Mouse (Mus musculus) liver, embryonic 15.5 days (tissue): ENCODE results near the gene Csnk2a1. TPM values are rescaled to one million over a fixed set of nuclear protein-coding genes. Genes with fewer than 3 reads are reported as not detected.
A peak's percentile ranks its signal among the peaks of the same experiment; 100 is the strongest.
"Not testable (repeated sequence)": the region's sequence is repeated elsewhere in the genome, so short reads cannot be mapped to it uniquely, and the experiment has no call there.

Experiments used
- ATAC-seq: fragments of 200-750 bp; cut with Nextera tagmentation; 2 replicates; pipeline ENCODE4 v1.8.0; 2017; ENCODE audit warnings: moderate number of reproducible peaks, mild to moderate bottlenecking, moderate library complexity; ENCODE audit not compliant: insufficient read depth
- H3K27ac ChIP-seq: fragments of 300-500 bp; sonication (generic); replicated peaks from 2 replicates; pipeline ENCODE4 v1.5.1; 2015; ENCODE audit warnings: mild to moderate bottlenecking, inconsistent platforms
- H3K27me3 ChIP-seq: fragments of 300-500 bp; sonication (generic); 2 replicates; pipeline ENCODE4 v1.6.1; 2015; ENCODE audit warnings: mild to moderate bottlenecking, inconsistent platforms
- H3K36me3 ChIP-seq: fragments of 300-500 bp; sonication (generic); replicated peaks from 2 replicates; pipeline ENCODE4 v1.6.1; 2015; ENCODE audit warnings: moderate library complexity, mild to moderate bottlenecking, inconsistent platforms
- H3K4me1 ChIP-seq: fragments of 300-500 bp; sonication (generic); replicated peaks from 2 replicates; pipeline ENCODE4 v1.6.1; 2015; ENCODE audit warnings: inconsistent platforms
- H3K4me2 ChIP-seq: fragments of 300-500 bp; sonication (generic); 2 replicates; pipeline ENCODE4 v1.6.1; 2015; ENCODE audit warnings: moderate library complexity, mild to moderate bottlenecking, inconsistent platforms
- H3K4me3 ChIP-seq: fragments of 300-500 bp; sonication (generic); replicated peaks from 2 replicates; pipeline ENCODE4 v1.5.1; 2015; ENCODE audit warnings: mild to moderate bottlenecking, inconsistent platforms
- H3K9ac ChIP-seq: fragments of 300-500 bp; sonication (generic); 2 replicates; pipeline ENCODE4 v1.6.1; 2015; ENCODE audit warnings: moderate library complexity, mild to moderate bottlenecking, inconsistent platforms
- H3K9me3 ChIP-seq: fragments of 300-500 bp; sonication (generic); replicated peaks from 2 replicates; pipeline ENCODE4 v1.6.1; 2016; ENCODE audit warnings: inconsistent platforms
- WGBS: fragments of 180-500 bp; shearing (Covaris S2); methylation state at CpG from one replicate; pipeline ENCODE4 v1.1.7; 2015; ENCODE audit warnings: mixed read lengths; ENCODE audit not compliant: insufficient replicate concordance; 5-methylcytosine and 5-hydroxymethylcytosine counted together
- polyA plus RNA-seq: library from polyadenylated mRNA; unstranded; fragments of >200 nt; fragmentation: Nextera tagmentation; extraction: Ambion mirVana; gene quantifications from 2 replicates; pipeline ENCODE4 v1.2.1, GENCODE M21; 2015

Gene Csnk2a1
- polyA plus RNA-seq, 1 experiment from 2014 or later = 34.8 TPM

DNA sequence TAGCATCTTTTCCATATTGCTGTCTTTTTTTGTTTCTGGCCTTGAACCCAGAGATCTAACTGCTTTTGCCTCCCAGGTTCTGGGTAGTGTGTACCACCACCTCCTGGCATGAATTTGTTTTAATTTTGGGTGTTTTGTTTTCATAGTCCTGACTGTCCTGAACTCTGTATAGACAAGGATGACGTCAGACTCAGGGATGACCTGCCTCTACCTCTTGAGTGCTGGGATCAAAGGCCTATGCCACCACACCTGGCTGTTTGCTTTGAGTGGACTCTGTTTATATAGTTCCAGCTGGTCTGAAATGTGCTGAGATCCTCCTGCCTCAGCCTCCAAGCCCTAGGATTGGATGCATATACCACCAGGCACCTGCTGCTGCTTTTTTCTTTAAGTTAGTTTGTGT is 11.3 kb downstream of the Csnk2a1 start:
- no peak for ATAC-seq
- 70% methylated on average over 1 of the region's 1 CpGs for WGBS
- Histone ChIP-seq H3K4me3 (no peak overlapping the region), H3K27ac (no peak overlapping the region), H3K9ac (no peak overlapping the region), H3K27me3 (no peaks in the 10 kb centered on the region), H3K36me3 (peaks cover 43% of the 10 kb centered on the region), H3K4me2 (no peak overlapping the region), H3K4me1 (peaks cover under 1% of the 10 kb centered on the region), H3K9me3 (no peaks in the 10 kb centered on the region)

DNA sequence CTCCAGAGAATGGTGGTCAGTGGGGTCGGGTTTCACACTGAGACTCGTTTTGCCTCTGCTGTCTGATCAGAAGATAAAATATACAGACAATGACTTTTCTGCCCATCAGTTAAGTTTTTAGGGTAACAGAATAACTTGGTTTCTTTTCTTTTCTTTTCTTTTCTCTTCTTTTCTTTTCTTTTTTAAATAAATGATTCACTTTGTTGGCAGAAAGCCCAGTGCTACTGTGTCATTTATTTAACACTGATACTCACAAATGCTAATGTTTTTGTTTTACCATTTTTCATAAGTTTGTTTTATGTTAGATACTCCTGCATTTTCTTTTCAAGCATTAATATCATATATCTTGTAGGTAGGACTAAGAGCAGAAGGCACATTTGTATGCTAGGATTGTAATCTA is 13.9 kb downstream of the Csnk2a1 start:
- no peaks in the 10 kb centered on the region for H3K9me3 ChIP-seq
- whole genome bisulfite sequencing = 44% methylated on average over 2 of the region's 2 CpGs
- ATAC-seq = no peak

DNA sequence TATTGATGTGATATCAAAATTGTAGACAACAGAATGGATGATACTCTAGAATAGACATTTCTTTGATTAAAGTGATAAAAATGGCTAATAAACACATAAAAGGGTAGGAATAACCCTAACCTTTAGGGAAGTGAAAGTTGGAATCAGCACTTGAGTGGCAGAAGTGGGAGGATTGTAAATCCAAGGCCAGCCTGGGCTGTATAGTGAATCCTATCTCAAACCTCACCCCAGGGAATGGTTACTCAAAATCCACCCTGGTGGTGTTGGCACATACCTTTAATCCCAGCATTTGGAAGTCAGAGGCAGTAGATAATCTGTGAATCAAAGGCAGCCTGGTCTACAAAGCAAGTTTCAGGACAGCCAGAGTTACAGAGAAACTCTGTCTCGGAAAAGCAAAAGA is 20.6 kb downstream of the Csnk2a1 start:
- Histone ChIP-seq H3K4me3 (no peak overlapping the region), H3K27me3 (no peaks in the 10 kb centered on the region), H3K9ac (no peak overlapping the region), H3K9me3 (no peaks in the 10 kb centered on the region), H3K4me1 (no peaks in the 10 kb centered on the region), H3K27ac (no peak overlapping the region), H3K36me3 (peaks cover 32% of the 10 kb centered on the region), H3K4me2 (no peak overlapping the region)
- ATAC-seq = no peak
- WGBS = 79% methylated on average over 1 of the region's 1 CpGs

More for the DNA sequence above, 13.9 kb downstream of the Csnk2a1 start:
- H3K4me3 ChIP-seq = no peak overlapping the region
- no peaks in the 10 kb centered on the region for H3K4me1 ChIP-seq
- H3K27ac ChIP-seq = no peak overlapping the region
- no peaks in the 10 kb centered on the region for H3K27me3 ChIP-seq
- H3K4me2 ChIP-seq = no peak overlapping the region
- no peak overlapping the region for H3K9ac ChIP-seq
- peaks cover 50% of the 10 kb centered on the region for H3K36me3 ChIP-seq

DNA sequence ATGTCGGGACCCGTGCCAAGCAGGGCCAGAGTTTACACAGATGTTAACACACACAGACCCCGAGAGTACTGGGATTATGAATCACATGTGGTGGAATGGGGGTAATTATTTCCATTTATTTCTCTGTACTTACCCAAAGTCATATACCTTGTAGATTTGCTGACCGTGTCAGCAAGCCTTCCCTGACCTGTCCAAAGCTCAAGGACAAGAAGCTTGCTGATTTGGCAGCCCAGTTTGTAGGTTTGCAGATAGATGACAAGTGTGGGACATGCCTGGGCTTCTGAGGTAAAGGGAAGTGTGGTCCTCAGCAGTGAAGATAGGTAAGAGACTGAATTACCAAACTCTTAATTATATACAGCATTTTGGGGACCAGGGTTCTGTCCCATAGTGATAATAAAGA is 23.9 kb downstream of the Csnk2a1 start:
- no peak for ATAC-seq
- 77% methylated on average over 4 of the region's 4 CpGs for WGBS

DNA sequence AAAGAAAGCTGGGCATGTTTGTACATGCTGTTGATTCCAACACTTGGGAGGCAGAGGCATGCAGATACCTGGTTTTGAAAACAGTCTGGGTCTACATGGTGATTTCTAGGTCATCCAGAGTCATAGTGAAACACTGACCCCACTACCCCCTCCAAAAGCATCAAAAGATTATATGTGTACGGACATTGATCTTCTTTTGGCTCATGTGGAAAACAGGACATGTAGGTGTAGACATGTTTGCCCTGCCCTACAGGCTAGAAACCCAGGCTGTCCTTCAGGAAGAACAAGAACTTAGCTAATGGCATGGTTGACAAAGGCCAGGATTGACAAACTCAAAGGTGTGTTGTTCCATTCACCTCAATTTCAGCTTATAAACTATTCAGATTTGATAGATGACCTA is 33.1 kb downstream of the Csnk2a1 start:
- no peak for ATAC-seq
- no peak overlapping the region for H3K27ac ChIP-seq
- peaks cover 79% of the 10 kb centered on the region for H3K36me3 ChIP-seq
- WGBS = 83% methylated on average over 1 of the region's 1 CpGs
- H3K4me3 ChIP-seq = no peak overlapping the region
- no peaks in the 10 kb centered on the region for H3K4me1 ChIP-seq
- H3K4me2 ChIP-seq = no peak overlapping the region
- no peak overlapping the region for H3K9ac ChIP-seq
- H3K9me3 ChIP-seq = no peaks in the 10 kb centered on the region
- no peaks in the 10 kb centered on the region for H3K27me3 ChIP-seq

More for the DNA sequence above, 23.9 kb downstream of the Csnk2a1 start:
- H3K4me2 ChIP-seq = no peak overlapping the region
- no peaks in the 10 kb centered on the region for H3K4me1 ChIP-seq
- H3K9ac ChIP-seq = no peak overlapping the region
- peaks cover 43% of the 10 kb centered on the region for H3K36me3 ChIP-seq
- H3K27me3 ChIP-seq = no peaks in the 10 kb centered on the region
- H3K9me3 ChIP-seq = no peaks in the 10 kb centered on the region
- H3K27ac ChIP-seq = no peak overlapping the region
- H3K4me3 ChIP-seq = no peak overlapping the region

DNA sequence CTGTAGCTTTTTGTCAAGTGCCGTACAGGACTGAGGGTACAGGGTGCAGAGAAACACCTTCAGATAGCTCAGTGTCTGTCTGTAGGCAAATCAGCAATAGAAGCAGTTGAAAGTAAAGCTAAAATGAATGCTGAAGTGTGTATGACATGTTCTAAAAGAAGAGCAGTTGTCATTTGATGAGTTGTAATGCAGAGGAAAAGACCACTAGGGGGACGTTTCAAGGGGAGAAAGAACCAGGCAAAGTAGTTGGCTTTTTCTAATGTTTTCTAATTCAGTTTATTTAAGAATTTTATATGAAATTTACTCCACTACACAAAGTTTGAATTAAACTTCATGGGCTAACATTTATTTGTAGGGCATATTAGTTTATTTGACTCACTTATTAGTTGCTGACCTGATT is 47.0 kb downstream of the Csnk2a1 start:
- 73% methylated on average over 2 of the region's 2 CpGs for WGBS
- no peak for ATAC-seq
- Histone ChIP-seq H3K36me3 (peaks cover 82% of the 10 kb centered on the region), H3K4me3 (no peak overlapping the region), H3K4me1 (no peaks in the 10 kb centered on the region), H3K4me2 (no peak overlapping the region), H3K9ac (no peak overlapping the region), H3K9me3 (no peaks in the 10 kb centered on the region), H3K27ac (no peak overlapping the region), H3K27me3 (no peaks in the 10 kb centered on the region)

DNA sequence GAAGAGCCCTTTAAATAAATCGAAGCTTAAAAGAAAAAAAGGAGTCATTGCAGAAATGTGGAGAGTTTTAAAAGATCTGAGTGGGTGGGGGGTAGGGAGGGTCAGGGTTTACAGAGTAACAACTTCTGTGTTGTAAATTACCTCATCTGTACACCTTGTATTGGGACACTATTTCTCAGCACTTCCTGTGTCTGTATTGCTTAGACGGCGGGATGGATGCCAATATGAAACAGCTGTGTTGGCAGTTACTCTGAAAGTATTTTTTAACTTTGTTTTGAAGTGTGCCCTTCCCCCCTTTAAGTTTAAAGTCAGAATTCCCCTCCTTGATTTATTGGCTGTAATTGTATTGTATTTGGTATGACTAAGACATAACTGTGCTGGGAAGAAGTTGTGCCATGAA is 54.8 kb downstream of the Csnk2a1 start:
- Histone ChIP-seq H3K4me2 (no peak overlapping the region), H3K27ac (no peak overlapping the region), H3K4me1 (no peaks in the 10 kb centered on the region), H3K9me3 (no peaks in the 10 kb centered on the region), H3K36me3 (peaks cover 77% of the 10 kb centered on the region), H3K4me3 (no peak overlapping the region), H3K9ac (no peak overlapping the region), H3K27me3 (no peaks in the 10 kb centered on the region)
- 83% methylated on average over 3 of the region's 3 CpGs for WGBS
- no peak for ATAC-seq

DNA sequence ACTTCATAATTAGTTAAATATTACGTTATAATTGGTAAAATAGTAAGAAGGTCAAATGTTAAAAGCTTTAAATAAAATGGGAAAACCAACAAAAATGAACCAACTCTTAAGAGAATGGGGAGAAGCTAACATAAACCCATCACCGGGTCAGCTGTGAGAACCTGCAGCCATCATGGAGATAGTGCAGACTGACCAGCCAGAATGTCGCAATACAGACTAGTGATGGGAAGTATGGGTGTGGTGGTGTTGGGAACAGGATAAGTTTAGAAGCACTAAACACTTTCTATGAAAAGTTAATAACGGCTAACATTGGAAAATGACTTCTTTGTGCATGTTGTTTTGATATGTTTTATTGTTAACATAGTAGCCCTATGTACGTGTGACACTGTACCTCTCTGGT is 60.9 kb downstream of the Csnk2a1 start:
- Histone ChIP-seq H3K4me2 (no peak overlapping the region), H3K4me3 (no peak overlapping the region), H3K4me1 (no peaks in the 10 kb centered on the region), H3K9me3 (no peaks in the 10 kb centered on the region), H3K9ac (no peak overlapping the region), H3K27me3 (no peaks in the 10 kb centered on the region), H3K36me3 (peaks cover 35% of the 10 kb centered on the region), H3K27ac (no peak overlapping the region)
- no peak for ATAC-seq
- 82% methylated on average over 5 of the region's 5 CpGs for WGBS

DNA sequence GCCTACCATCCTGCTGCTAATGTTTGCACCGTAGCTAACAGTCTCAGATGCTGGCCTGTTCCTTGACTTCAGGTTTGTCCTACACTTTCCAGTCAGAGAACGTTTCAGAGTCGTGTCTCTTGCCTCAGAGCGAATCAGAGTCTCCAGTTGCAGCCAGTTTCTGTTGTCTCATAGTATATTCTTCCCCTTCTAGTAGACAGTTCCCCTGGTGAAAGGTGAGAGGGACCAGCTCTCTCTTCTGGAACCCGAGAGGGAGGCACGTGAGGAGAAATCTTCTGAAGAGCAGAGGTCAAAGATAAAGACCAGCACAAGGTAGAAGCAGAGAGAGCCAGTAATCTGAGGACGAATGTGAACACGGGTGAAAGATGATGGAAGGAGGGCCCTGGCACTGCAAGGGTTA is 61.4 kb downstream of the Csnk2a1 start:
- no peak overlapping the region for H3K9ac ChIP-seq
- H3K9me3 ChIP-seq = no peaks in the 10 kb centered on the region
- no peak overlapping the region for H3K4me3 ChIP-seq
- H3K4me1 ChIP-seq = peaks cover 2% of the 10 kb centered on the region
- no peak overlapping the region for H3K4me2 ChIP-seq
- H3K27ac ChIP-seq = no peak overlapping the region
- H3K36me3 ChIP-seq = peaks cover 30% of the 10 kb centered on the region
- H3K27me3 ChIP-seq = no peaks in the 10 kb centered on the region
- ATAC-seq = no peak
- WGBS = 74% methylated on average over 8 of the region's 8 CpGs

DNA sequence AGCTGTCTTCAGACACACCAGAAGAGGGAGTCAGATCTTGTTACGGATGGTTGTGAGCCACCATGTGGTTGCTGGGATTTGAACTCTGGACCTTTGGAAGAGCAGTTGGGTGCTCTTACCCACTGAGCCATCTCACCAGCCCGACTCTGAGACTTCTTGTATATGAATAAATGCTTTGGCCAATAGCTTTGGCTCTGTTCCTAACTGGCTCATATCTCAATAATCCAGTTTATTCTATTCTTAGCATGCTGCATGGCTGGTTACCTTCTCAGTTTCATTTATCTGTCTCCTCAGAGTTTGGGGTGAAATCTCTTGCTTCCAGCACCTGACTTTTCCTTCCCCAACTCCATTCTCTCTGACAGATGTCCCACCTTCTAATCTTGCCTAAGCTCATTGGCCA is 63.0 kb downstream of the Csnk2a1 start:
- ATAC-seq = not testable (repeated sequence)
- 62% methylated on average over 2 of the region's 2 CpGs for WGBS

DNA sequence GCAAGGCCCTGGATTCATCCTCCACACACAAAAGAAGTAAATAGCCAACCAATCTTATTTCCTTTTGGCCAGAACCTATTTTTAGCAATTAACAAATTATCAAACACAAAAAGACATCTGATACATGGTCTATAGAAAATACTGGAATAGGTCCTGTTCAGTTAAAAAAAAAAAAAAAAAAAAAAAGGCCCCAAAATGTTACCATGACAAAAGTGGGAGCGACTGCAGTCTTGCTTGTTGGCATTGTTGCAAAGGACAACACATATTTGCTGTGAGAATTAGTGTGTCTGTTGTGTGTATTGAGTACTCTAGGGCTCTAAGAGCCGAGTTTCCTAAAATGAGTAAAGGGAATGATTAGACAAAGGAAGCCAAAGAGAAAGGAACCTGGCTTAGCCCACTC is 65.8 kb downstream of the Csnk2a1 start:
- H3K4me1 ChIP-seq = peaks cover 33% of the 10 kb centered on the region
- no peak overlapping the region for H3K27ac ChIP-seq
- 72% methylated on average over 2 of the region's 2 CpGs for WGBS
- ATAC-seq = no peak
- H3K4me2 ChIP-seq = no peak overlapping the region
- H3K27me3 ChIP-seq = no peaks in the 10 kb centered on the region
- H3K36me3 ChIP-seq = no peaks in the 10 kb centered on the region; the same call in 1 of the 2 replicates
- no peak overlapping the region for H3K9ac ChIP-seq
- no peaks in the 10 kb centered on the region for H3K9me3 ChIP-seq
- H3K4me3 ChIP-seq = no peak overlapping the region

More for the DNA sequence above, 63.0 kb downstream of the Csnk2a1 start:
- H3K9ac ChIP-seq, H3K27ac ChIP-seq, H3K27me3 ChIP-seq, H3K4me3 ChIP-seq, H3K9me3 ChIP-seq, H3K4me2 ChIP-seq: not testable (repeated sequence)
- Histone ChIP-seq H3K4me1 (peaks cover 11% of the 10 kb centered on the region), H3K36me3 (peaks cover 14% of the 10 kb centered on the region)

DNA sequence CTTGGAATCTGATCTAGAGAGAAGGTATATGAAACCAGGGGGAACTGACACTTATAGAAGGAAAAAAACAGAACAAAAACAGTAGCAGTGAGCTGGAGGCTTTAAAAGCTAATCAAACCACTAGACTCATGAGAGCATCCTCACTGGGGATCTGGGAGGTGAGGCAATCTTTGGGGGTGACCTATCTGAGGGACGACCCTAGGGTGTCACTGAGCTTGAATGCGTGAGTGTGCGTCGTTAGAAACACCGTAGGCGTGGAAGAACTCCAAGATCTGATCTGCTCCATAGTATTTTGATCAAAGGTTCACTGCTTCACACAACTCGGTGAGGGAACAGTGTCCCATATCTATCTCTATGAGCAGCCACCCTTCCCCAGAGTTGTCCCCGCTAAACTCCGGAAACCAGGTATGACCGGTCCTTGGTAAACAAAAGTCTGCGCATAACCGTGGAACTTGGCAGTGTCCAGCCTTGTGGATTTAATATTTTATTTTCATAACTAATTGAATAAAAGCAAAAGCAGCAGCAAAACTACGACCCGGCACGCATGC is 66.6 kb downstream of the Csnk2a1 start:
- H3K27ac ChIP-seq = peak overlapping the region; percentile 53; the same call in 1 of the 2 replicates
- H3K27me3 ChIP-seq = no peaks in the 10 kb centered on the region
- peak overlapping the region; percentile 95 for H3K9ac ChIP-seq
- peaks cover 37% of the 10 kb centered on the region for H3K4me1 ChIP-seq
- peak; percentile 49 for ATAC-seq
- H3K9me3 ChIP-seq = no peaks in the 10 kb centered on the region
- H3K36me3 ChIP-seq = no peaks in the 10 kb centered on the region; the same call in 1 of the 2 replicates
- peak overlapping the region; percentile 84 for H3K4me3 ChIP-seq
- H3K4me2 ChIP-seq = peak overlapping the region; percentile 90
- under 1% methylated on average over 15 of the region's 15 CpGs for WGBS
